Mouse (Mus musculus): ENCODE data around the gene Glrx5. TPM values are rescaled to one million over a fixed set of nuclear protein-coding genes. Genes with fewer than 3 reads are reported as not detected.

Glrx5 gene
- total and polyA plus RNA-seq, 3 experiments, result 108 to 291 TPM; not detected in 1

DNA sequence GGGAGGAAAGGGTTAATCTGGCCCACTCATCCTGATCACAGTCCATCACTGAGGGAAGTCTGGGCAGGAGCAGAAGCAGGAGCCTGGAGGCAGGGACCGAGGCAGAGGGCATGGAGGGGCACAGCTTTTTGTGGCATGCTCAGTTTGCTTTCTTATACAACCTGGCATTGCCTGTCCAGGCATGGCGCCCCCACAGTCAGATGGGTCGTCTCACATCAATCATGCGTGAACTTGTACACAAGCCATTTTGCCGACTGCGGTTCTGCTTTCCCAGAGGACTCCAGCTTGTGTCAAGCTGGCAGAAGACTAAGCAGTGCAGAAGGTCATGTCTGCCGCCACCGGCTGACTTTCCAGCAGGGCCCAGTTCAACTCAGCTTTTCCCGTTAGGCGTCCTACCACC lies 34.0 kb downstream of the Glrx5 start:
- no peak overlapping the region for H3K4me3 ChIP-seq (ENCODE audit: control insufficient read depth in 1 of 2, insufficient read depth in 1 of 2, low read depth in 2 of 2, low read length in 2 of 2)
- H3K79me2 ChIP-seq (ENCODE audit: control insufficient read depth, insufficient read depth, low read length, poor library complexity), result no peaks in the 10 kb centered on the region
- DNase-seq (ENCODE audit: low read depth, low spot score), result no peak
- no peak for TF ChIP-seq ELF1 (IDR thresholded peaks at IDR 0.05; ENCODE audit: low read depth, low read length)
- TF ChIP-seq POLR2A (IDR thresholded peaks at IDR 0.05; ENCODE audit: control insufficient read depth in 1 of 2, insufficient read depth in 1 of 2, low read depth in 1 of 2, low read length in 2 of 2, poor library complexity in 1 of 2), result no peak
- no peak for TF ChIP-seq MXI1 (IDR thresholded peaks at IDR 0.05; ENCODE audit: low read depth, low read length)
- TF ChIP-seq TCF12 (IDR thresholded peaks at IDR 0.05; ENCODE audit: low read depth, low read length), result no peak
- no peak for TF ChIP-seq USF1 (IDR thresholded peaks at IDR 0.05; ENCODE audit: low read depth, low read length)
- TF ChIP-seq RAD21 (IDR thresholded peaks at IDR 0.05; ENCODE audit: low read depth, low read length), result no peak
- TF ChIP-seq ZMIZ1 (IDR thresholded peaks at IDR 0.05; ENCODE audit: low read depth, low read length), result no peak
- no peak for TF ChIP-seq MAZ (IDR thresholded peaks at IDR 0.05; ENCODE audit: low read depth, low read length)
- TF ChIP-seq ZNF384 (IDR thresholded peaks at IDR 0.05; ENCODE audit: low read depth, low read length), result no peak
- no peak for TF ChIP-seq POLR2AphosphoS2 (IDR thresholded peaks at IDR 0.05; ENCODE audit: low read length)
- no peak for TF ChIP-seq BHLHE40 (IDR thresholded peaks at IDR 0.05; ENCODE audit: borderline replicate concordance, low read depth, low read length)
- TF ChIP-seq GATA1 (IDR thresholded peaks at IDR 0.05; ENCODE audit: low read depth, low read length), result no peak
- no peak for TF ChIP-seq ETS1 (IDR thresholded peaks at IDR 0.05; ENCODE audit: low read depth, low read length)
- no peak for TF ChIP-seq SIN3A (IDR thresholded peaks at IDR 0.05; ENCODE audit: low read length)
- H3K27ac ChIP-seq (ENCODE audit: control insufficient read depth, low read depth, low read length), result no peak overlapping the region
- no peak overlapping the region for H3K9ac ChIP-seq (ENCODE audit: control insufficient read depth, low read depth, low read length, poor library complexity, severe bottlenecking)
- no peaks in the 10 kb centered on the region for H3K27me3 ChIP-seq (ENCODE audit: control insufficient read depth in 1 of 2, insufficient read depth in 2 of 2, low read length in 2 of 2)
- no peaks in the 10 kb centered on the region for H3K9me3 ChIP-seq (replicated peaks; ENCODE audit: insufficient read depth, low read length)
- no peaks in the 10 kb centered on the region for H3K36me3 ChIP-seq (ENCODE audit: control insufficient read depth in 1 of 2, insufficient read depth in 2 of 2, low read length in 2 of 2)
- no peaks in the 10 kb centered on the region for H3K4me1 ChIP-seq (ENCODE audit: control insufficient read depth in 1 of 2, insufficient read depth in 2 of 2, low read length in 2 of 2)

DNA sequence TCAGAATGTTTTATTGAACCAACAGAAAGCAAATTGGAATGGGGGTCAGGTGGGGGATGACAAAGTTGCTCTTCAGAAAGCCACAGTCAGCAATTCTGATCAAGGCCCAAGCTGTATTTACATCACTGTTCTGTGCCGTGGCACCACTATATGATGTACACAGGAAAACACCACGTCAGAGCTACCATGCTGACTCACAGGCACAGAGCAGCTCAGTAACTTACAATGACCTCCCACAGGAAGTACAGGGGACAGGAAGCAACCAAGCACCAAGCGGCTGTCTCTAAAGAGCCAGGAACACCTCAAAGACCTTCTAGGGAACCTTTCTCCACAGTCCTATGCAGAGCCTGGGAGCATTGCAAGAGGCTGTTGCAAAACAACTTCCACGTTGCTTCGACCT lies 36.4 kb downstream of the Glrx5 start:
- DNase-seq (ENCODE audit: low read depth, low spot score), result no peak
- H3K9ac ChIP-seq (ENCODE audit: control insufficient read depth, low read depth, low read length, poor library complexity, severe bottlenecking), result no peak overlapping the region
- no peaks in the 10 kb centered on the region for H3K9me3 ChIP-seq (replicated peaks; ENCODE audit: insufficient read depth, low read length)
- H3K4me3 ChIP-seq (ENCODE audit: control insufficient read depth in 1 of 2, insufficient read depth in 1 of 2, low read depth in 2 of 2, low read length in 2 of 2), result no peak overlapping the region
- no peaks in the 10 kb centered on the region for H3K4me1 ChIP-seq (ENCODE audit: control insufficient read depth in 1 of 2, insufficient read depth in 2 of 2, low read length in 2 of 2)
- no peaks in the 10 kb centered on the region for H3K79me2 ChIP-seq (ENCODE audit: control insufficient read depth, insufficient read depth, low read length, poor library complexity)
- TF ChIP-seq TCF12 (IDR thresholded peaks at IDR 0.05; ENCODE audit: low read depth, low read length) (no peak), BHLHE40 (IDR thresholded peaks at IDR 0.05; ENCODE audit: borderline replicate concordance, low read depth, low read length) (no peak), MAX (IDR thresholded peaks at IDR 0.05; ENCODE audit: low read length) (no peak), KAT2A (conservative IDR thresholded peaks at IDR 0.05; ENCODE audit: low read depth, low read length) (no peak), GABPA (IDR thresholded peaks at IDR 0.05; ENCODE audit: low read depth, low read length) (no peak), MAZ (IDR thresholded peaks at IDR 0.05; ENCODE audit: low read depth, low read length) (no peak), MXI1 (IDR thresholded peaks at IDR 0.05; ENCODE audit: low read depth, low read length) (no peak), POLR2AphosphoS2 (IDR thresholded peaks at IDR 0.05; ENCODE audit: low read length) (no peak), POLR2A (IDR thresholded peaks at IDR 0.05; ENCODE audit: control insufficient read depth in 1 of 2, insufficient read depth in 1 of 2, low read depth in 1 of 2, low read length in 2 of 2, poor library complexity in 1 of 2) (no peak), UBTF (IDR thresholded peaks at IDR 0.05; ENCODE audit: borderline replicate concordance, insufficient read depth, low read depth, low read length) (no peak), RCOR1 (IDR thresholded peaks at IDR 0.05; ENCODE audit: low read depth, low read length) (no peak), EP300 (IDR thresholded peaks at IDR 0.05; ENCODE audit: low read depth in 1 of 2, low read length in 2 of 2) (no peak), ETS1 (IDR thresholded peaks at IDR 0.05; ENCODE audit: low read depth, low read length) (no peak), SIN3A (IDR thresholded peaks at IDR 0.05; ENCODE audit: low read length) (no peak), TAL1 (IDR thresholded peaks at IDR 0.05; ENCODE audit: low read length) (no peak), CTCF (IDR thresholded peaks at IDR 0.05 in 2 of 3, conservative IDR thresholded peaks at IDR 0.05 in 1 of 3; ENCODE audit: control insufficient read depth in 1 of 3, insufficient read depth in 1 of 3, low read depth in 2 of 3, low read length in 3 of 3, poor library complexity in 1 of 3, severe bottlenecking in 1 of 3) (no peak), ZNF384 (IDR thresholded peaks at IDR 0.05; ENCODE audit: low read depth, low read length) (no peak), TBP (IDR thresholded peaks at IDR 0.05; ENCODE audit: low read depth, low read length) (no peak), CHD2 (IDR thresholded peaks at IDR 0.05; ENCODE audit: low read length) (no peak), CHD1 (IDR thresholded peaks at IDR 0.05; ENCODE audit: low read depth, low read length) (no peak)
- no peak overlapping the region for H3K27ac ChIP-seq (ENCODE audit: control insufficient read depth, low read depth, low read length)
- H3K36me3 ChIP-seq (ENCODE audit: control insufficient read depth in 1 of 2, insufficient read depth in 2 of 2, low read length in 2 of 2), result no peaks in the 10 kb centered on the region
- no peaks in the 10 kb centered on the region for H3K27me3 ChIP-seq (ENCODE audit: control insufficient read depth in 1 of 2, insufficient read depth in 2 of 2, low read length in 2 of 2)
